Mouse (Mus musculus): ENCODE measurements around the gene Gm49405.

DNA sequence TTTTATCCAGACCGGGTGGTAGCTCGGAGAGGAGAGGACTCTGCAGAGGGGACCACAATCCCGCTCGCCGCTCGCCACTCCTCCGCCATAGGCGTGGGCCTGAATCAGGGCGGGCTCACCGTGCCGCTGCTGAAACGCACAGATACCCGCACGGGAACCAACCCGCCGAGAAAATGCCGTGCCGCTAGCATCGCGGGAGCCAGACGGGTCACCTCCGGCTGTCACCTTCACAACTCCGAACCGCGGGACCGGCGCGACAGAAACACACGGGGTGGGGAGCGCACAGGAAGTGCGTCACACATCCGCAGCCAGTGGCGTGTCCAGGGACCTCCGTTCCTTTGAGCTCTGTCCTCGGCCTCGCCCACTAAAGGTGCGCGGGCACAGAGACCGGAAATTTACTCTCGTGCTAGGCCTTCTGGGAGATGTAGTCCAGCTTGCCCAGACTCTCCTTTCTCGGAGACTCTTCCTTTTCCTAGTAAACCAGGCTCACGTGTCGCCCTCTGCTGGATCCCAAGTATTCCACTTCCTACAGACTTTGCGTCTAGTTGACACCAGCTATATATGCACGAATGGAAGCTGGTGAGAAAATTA, 12.1 kb downstream of the Gm49405 start, which contains the start of gene Ndufv1:
- no peak for TF ChIP-seq EP300 (IDR thresholded peaks at IDR 0.05; ENCODE audit: insufficient read depth, low read depth, low read length)
- TF ChIP-seq CTCF (IDR thresholded peaks at IDR 0.05; ENCODE audit: low read depth, low read length) = peak; percentile 62

All from ES-Bruce4 (cell line).